Mouse (Mus musculus) heart, postnatal 36 days (tissue): ENCODE measurements around the gene Ptprq. TPM values are rescaled to one million over a fixed set of nuclear protein-coding genes. Genes with fewer than 3 reads are reported as not detected.
A peak's percentile ranks its signal among the peaks of the same experiment; 100 is the strongest.

Source experiments
- DNase-seq, 2 experiments: peaks; one replicate each; pipeline ENCODE4 v3.0.0; 2021 to 2022
- intact Hi-C: fragments of 180-260 bp; cut with DNase I; formaldehyde crosslinking; loops from one replicate; pipeline ENCODE4 v1.15.1; 2025
- total RNA-seq, 2 experiments: library from RNA; stranded (reverse); gene quantifications; 2 replicates each; pipeline ENCODE4 v1.2.3; 2021

The Ptprq gene
- total RNA-seq, 2 experiments from 2014 or later = 0.08 to 0.14 TPM

GRCm38 (mm10) chr10:107659141-107659540, 60.7 kb downstream of the Ptprq start:
- no peak for DNase-seq
- intact Hi-C loops = no loop called here

- intact Hi-C loops = no loop called here
- DNase-seq = no peak
Measured at GRCm38 (mm10) chr10:107649687-107650086, 70.2 kb downstream of the Ptprq start.

- DNase-seq = no peak
- intact Hi-C loops = no loop called here
Measured at GRCm38 (mm10) chr10:107628104-107628503, 91.7 kb downstream of the Ptprq start.

GRCm38 (mm10) chr10:107626648-107627047, 93.2 kb downstream of the Ptprq start:
- intact Hi-C loops = no loop called here
- no peak for DNase-seq

- intact Hi-C loops = no loop called here
- DNase-seq = no peak
Measured at GRCm38 (mm10) chr10:107624211-107624610, 95.6 kb downstream of the Ptprq start.

GRCm38 (mm10) chr10:107615460-107615859, 104.4 kb downstream of the Ptprq start:
- intact Hi-C loops = no loop called here
- DNase-seq = no peak

- intact Hi-C loops = no loop called here
- DNase-seq = no peak
Measured at GRCm38 (mm10) chr10:107601371-107601770, 118.5 kb downstream of the Ptprq start.

GRCm38 (mm10) chr10:107583360-107583759, 136.5 kb downstream of the Ptprq start:
- intact Hi-C loops = loop anchor here (10.0 kb wide), 1 partner anchor 139 kb away; no protein-coding TSS in a partner anchor
- DNase-seq = no peak

GRCm38 (mm10) chr10:107569044-107569443, 150.8 kb downstream of the Ptprq start:
- no peak for DNase-seq
- intact Hi-C loops = no loop called here

GRCm38 (mm10) chr10:107568261-107568660, 151.6 kb downstream of the Ptprq start:
- intact Hi-C loops = no loop called here
- no peak for DNase-seq

GRCm38 (mm10) chr10:107562875-107563274, 157.0 kb downstream of the Ptprq start:
- DNase-seq = no peak
- intact Hi-C loops = no loop called here

GRCm38 (mm10) chr10:107560881-107561280, 159.0 kb downstream of the Ptprq start:
- intact Hi-C loops = no loop called here
- no peak for DNase-seq

- no peak for DNase-seq
- intact Hi-C loops = no loop called here
Measured at GRCm38 (mm10) chr10:107543026-107543425, 176.8 kb downstream of the Ptprq start.

- DNase-seq = no peak
- intact Hi-C loops = no loop called here
Measured at GRCm38 (mm10) chr10:107528758-107529157, 191.1 kb downstream of the Ptprq start.

GRCm38 (mm10) chr10:107519216-107519615, 200.6 kb downstream of the Ptprq start:
- intact Hi-C loops = no loop called here

GRCm38 (mm10) chr10:107516641-107517040, 203.2 kb downstream of the Ptprq start:
- no peak for DNase-seq
- intact Hi-C loops = no loop called here

More at GRCm38 (mm10) chr10:107519216-107519615, 200.6 kb downstream of the Ptprq start:
- no peak for DNase-seq

GRCm38 (mm10) chr10:107514735-107515134, 205.1 kb downstream of the Ptprq start:
- intact Hi-C loops = no loop called here
- DNase-seq = no peak

GRCm38 (mm10) chr10:107506397-107506796, 213.5 kb downstream of the Ptprq start:
- DNase-seq = no peak
- intact Hi-C loops = no loop called here

- DNase-seq = no peak
- intact Hi-C loops = no loop called here
Measured at GRCm38 (mm10) chr10:107503430-107503829, 216.4 kb downstream of the Ptprq start.

GRCm38 (mm10) chr10:107502193-107502592, 217.7 kb downstream of the Ptprq start:
- intact Hi-C loops = no loop called here

GRCm38 (mm10) chr10:107499656-107500055, 220.2 kb downstream of the Ptprq start:
- peak in 1 of 2 experiments; percentile 14 for DNase-seq
- intact Hi-C loops = no loop called here

More at GRCm38 (mm10) chr10:107502193-107502592, 217.7 kb downstream of the Ptprq start:
- no peak for DNase-seq

GRCm38 (mm10) chr10:107496402-107496801, 223.4 kb downstream of the Ptprq start:
- DNase-seq = no peak
- intact Hi-C loops = no loop called here

- intact Hi-C loops = no loop called here
- DNase-seq = no peak
Measured at GRCm38 (mm10) chr10:107494568-107494967, 225.3 kb downstream of the Ptprq start, which contains the start of gene Myf6. TSS of gene Myf6 (minus strand) at chr10:107494737.
